Mouse (Mus musculus): ENCODE measurements around the gene Ccdc85a. TPM values are rescaled to one million over a fixed set of nuclear protein-coding genes. Genes with fewer than 3 reads are reported as not detected.
A peak's percentile ranks its signal among the peaks of the same experiment; 100 is the strongest.
"Not testable (repeated sequence)": the region's sequence is repeated elsewhere in the genome, so short reads cannot be mapped to it uniquely, and the experiment has no call there.

The Ccdc85a gene
- polyA plus RNA-seq, 1 experiment from 2014 or later, result 2.9 TPM

- no peak overlapping the region for H3K9ac ChIP-seq (ENCODE audit: low read length)
- no peak overlapping the region for H3K4me3 ChIP-seq (ENCODE audit: low read depth, low read length)
- DNase-seq (ENCODE audit: low spot score, missing footprints) (no peak), ATAC-seq (ENCODE audit: low FRiP score) (no peak)
- H3K36me3 ChIP-seq (ENCODE audit: control insufficient read depth, insufficient read depth, low read length), result no peaks in the 10 kb centered on the region
- H3K27me3 ChIP-seq (ENCODE audit: control insufficient read depth, insufficient read depth, low read length), result no peaks in the 10 kb centered on the region
- no peak overlapping the region for H3K4me2 ChIP-seq
- H3K9me3 ChIP-seq (ENCODE audit: control insufficient read depth, low read length), result no peaks in the 10 kb centered on the region
- no peaks in the 10 kb centered on the region for H3K4me1 ChIP-seq (ENCODE audit: control insufficient read depth, insufficient read depth, low read length)
- H3K27ac ChIP-seq (ENCODE audit: low read depth, low read length), result no peak overlapping the region
Measured at GRCm38 (mm10) chr11:28374636-28375035, 209.5 kb downstream of the Ccdc85a start.

GRCm38 (mm10) chr11:28371381-28371780 lies 212.7 kb downstream of the Ccdc85a start:
- 71% methylated on average over 5 of the region's 5 CpGs for WGBS
- not testable (repeated sequence) for DNase-seq (ENCODE audit: low spot score, missing footprints); H3K4me1 ChIP-seq (ENCODE audit: control insufficient read depth, insufficient read depth, low read length); ATAC-seq (ENCODE audit: low FRiP score); H3K27ac ChIP-seq (ENCODE audit: low read depth, low read length); H3K9me3 ChIP-seq (ENCODE audit: control insufficient read depth, low read length); H3K9ac ChIP-seq (ENCODE audit: low read length); H3K4me2 ChIP-seq; H3K4me3 ChIP-seq (ENCODE audit: low read depth, low read length); H3K27me3 ChIP-seq (ENCODE audit: control insufficient read depth, insufficient read depth, low read length); H3K36me3 ChIP-seq (ENCODE audit: control insufficient read depth, insufficient read depth, low read length)

- 45% methylated on average over 2 of the region's 2 CpGs for WGBS
- H3K9me3 ChIP-seq (ENCODE audit: control insufficient read depth, low read length), result no peaks in the 10 kb centered on the region
- no peaks in the 10 kb centered on the region for H3K36me3 ChIP-seq (ENCODE audit: control insufficient read depth, insufficient read depth, low read length)
- peak overlapping the region; percentile 35; the same call in 1 of the 2 replicates for H3K27ac ChIP-seq (ENCODE audit: low read depth, low read length)
- H3K4me2 ChIP-seq, result peak overlapping the region; percentile 45
- 0 out of 2 replicates have a peak overlapping the region, but pooled peaks have one; percentile 16 for H3K4me3 ChIP-seq (ENCODE audit: low read depth, low read length)
- no peaks in the 10 kb centered on the region for H3K27me3 ChIP-seq (ENCODE audit: control insufficient read depth, insufficient read depth, low read length)
- H3K9ac ChIP-seq (ENCODE audit: low read length), result no peak overlapping the region; the same call in 1 of the 2 replicates
- H3K4me1 ChIP-seq (ENCODE audit: control insufficient read depth, insufficient read depth, low read length), result peaks cover 12% of the 10 kb centered on the region
- peak; percentile 84 for DNase-seq (ENCODE audit: low spot score, missing footprints)
- peak; percentile 55; the same call in 1 of the 2 replicates for ATAC-seq (ENCODE audit: low FRiP score)
Measured at GRCm38 (mm10) chr11:28365929-28366244, 218.2 kb downstream of the Ccdc85a start.

- Histone ChIP-seq H3K9me3 (ENCODE audit: control insufficient read depth, low read length) (no peaks in the 10 kb centered on the region), H3K27me3 (ENCODE audit: control insufficient read depth, insufficient read depth, low read length) (no peaks in the 10 kb centered on the region), H3K4me1 (ENCODE audit: control insufficient read depth, insufficient read depth, low read length) (peaks cover 12% of the 10 kb centered on the region), H3K36me3 (ENCODE audit: control insufficient read depth, insufficient read depth, low read length) (no peaks in the 10 kb centered on the region), H3K4me2 (peak overlapping the region; percentile 45), H3K9ac (ENCODE audit: low read length) (peak overlapping the region; percentile 51), H3K27ac (ENCODE audit: low read depth, low read length) (peak overlapping the region; percentile 35), H3K4me3 (ENCODE audit: low read depth, low read length) (0 out of 2 replicates have a peak overlapping the region, but pooled peaks have one; percentile 16)
- DNase-seq (ENCODE audit: low spot score, missing footprints) (peak; percentile 99), ATAC-seq (ENCODE audit: low FRiP score) (peak; percentile 98)
- 4% methylated on average over 26 of the region's 26 CpGs for WGBS
Measured at GRCm38 (mm10) chr11:28365209-28365928, 218.8 kb downstream of the Ccdc85a start.

GRCm38 (mm10) chr11:28343465-28343864 lies 240.7 kb downstream of the Ccdc85a start:
- ATAC-seq (ENCODE audit: low FRiP score), result no peak
- no peak overlapping the region for H3K9ac ChIP-seq (ENCODE audit: low read length)
- H3K27ac ChIP-seq (ENCODE audit: low read depth, low read length), result no peak overlapping the region

GRCm38 (mm10) chr11:28341887-28342286 lies 242.2 kb downstream of the Ccdc85a start:
- H3K4me3 ChIP-seq (ENCODE audit: low read depth, low read length), result no peak overlapping the region
- no peak for DNase-seq (ENCODE audit: low spot score, missing footprints)
- no peak overlapping the region for H3K4me2 ChIP-seq
- H3K27me3 ChIP-seq (ENCODE audit: control insufficient read depth, insufficient read depth, low read length), result no peaks in the 10 kb centered on the region
- H3K4me1 ChIP-seq (ENCODE audit: control insufficient read depth, insufficient read depth, low read length), result no peaks in the 10 kb centered on the region
- ATAC-seq (ENCODE audit: low FRiP score), result no peak
- no peak overlapping the region for H3K27ac ChIP-seq (ENCODE audit: low read depth, low read length)
- H3K9me3 ChIP-seq (ENCODE audit: control insufficient read depth, low read length), result no peaks in the 10 kb centered on the region
- no peaks in the 10 kb centered on the region for H3K36me3 ChIP-seq (ENCODE audit: control insufficient read depth, insufficient read depth, low read length)
- no peak overlapping the region for H3K9ac ChIP-seq (ENCODE audit: low read length)
- 79% methylated on average over 5 of the region's 5 CpGs for WGBS

More at GRCm38 (mm10) chr11:28343465-28343864, 240.7 kb downstream of the Ccdc85a start:
- Histone ChIP-seq H3K27me3 (ENCODE audit: control insufficient read depth, insufficient read depth, low read length) (no peaks in the 10 kb centered on the region), H3K4me3 (ENCODE audit: low read depth, low read length) (no peak overlapping the region), H3K36me3 (ENCODE audit: control insufficient read depth, insufficient read depth, low read length) (no peaks in the 10 kb centered on the region), H3K9me3 (ENCODE audit: control insufficient read depth, low read length) (no peaks in the 10 kb centered on the region), H3K4me2 (no peak overlapping the region), H3K4me1 (ENCODE audit: control insufficient read depth, insufficient read depth, low read length) (no peaks in the 10 kb centered on the region)
- DNase-seq (ENCODE audit: low spot score, missing footprints), result no peak
- WGBS, result 86% methylated on average over 2 of the region's 2 CpGs

GRCm38 (mm10) chr11:28339224-28340150 lies 244.6 kb downstream of the Ccdc85a start, which contains the start of gene Gm6685:
Gene Gm6685, minus strand, starts transcription at chr11:28339867.
- not testable (repeated sequence) for H3K27me3 ChIP-seq (ENCODE audit: control insufficient read depth, insufficient read depth, low read length); H3K36me3 ChIP-seq (ENCODE audit: control insufficient read depth, insufficient read depth, low read length); H3K9ac ChIP-seq (ENCODE audit: low read length); H3K27ac ChIP-seq (ENCODE audit: low read depth, low read length); H3K4me3 ChIP-seq (ENCODE audit: low read depth, low read length); ATAC-seq (ENCODE audit: low FRiP score); DNase-seq (ENCODE audit: low spot score, missing footprints); H3K4me2 ChIP-seq; H3K4me1 ChIP-seq (ENCODE audit: control insufficient read depth, insufficient read depth, low read length); H3K9me3 ChIP-seq (ENCODE audit: control insufficient read depth, low read length)
- WGBS, result 94% methylated on average over 41 of the region's 45 CpGs

All from midbrain, embryonic 11.5 days (tissue).